Mouse (Mus musculus): ENCODE measurements at regions not wholly inside any gene's neighbourhood (a gene's known extent, or its start where the extent isn't known, plus 50 kb on each side); places are given as distances from the start of the nearest gene placed in this dataset.
"Not testable (repeated sequence)": the region's sequence is repeated elsewhere in the genome, so short reads cannot be mapped to it uniquely, and the experiment has no call there.

DNA sequence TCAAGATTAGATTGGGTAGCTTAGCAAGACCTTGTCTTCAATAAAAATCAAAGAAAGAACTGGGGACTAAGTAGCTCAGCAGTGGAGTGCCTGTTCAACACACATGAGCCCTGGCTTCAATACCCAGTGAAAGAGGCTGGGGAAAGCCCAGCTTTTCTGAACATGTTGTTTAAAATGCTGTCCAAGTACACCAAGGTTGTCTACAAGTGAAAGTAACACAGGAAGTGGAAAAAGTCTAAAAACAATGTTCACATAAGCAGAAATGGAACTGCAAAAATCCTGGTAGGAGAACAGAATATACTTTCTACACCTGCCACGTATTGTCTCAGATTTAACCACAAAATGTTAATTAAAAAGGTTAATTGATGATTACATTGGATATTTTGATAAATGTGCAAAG lies 353.8 kb upstream of the Impg1 start:
- Histone ChIP-seq H3K9ac (no peak overlapping the region), H3K27me3 (no peaks in the 10 kb centered on the region), H3K4me3 (no peak overlapping the region), H3K9me3 (no peaks in the 10 kb centered on the region), H3K4me2 (no peak overlapping the region), H3K4me1 (replicated peaks) (no peaks in the 10 kb centered on the region), H3K36me3 (no peaks in the 10 kb centered on the region), H3K27ac (replicated peaks) (no peak overlapping the region)
- 93% methylated on average over 1 of the region's 1 CpGs for WGBS
- ATAC-seq (ENCODE audit: low read depth), result no peak

- ATAC-seq (ENCODE audit: low read depth); H3K9me3 ChIP-seq; H3K4me1 ChIP-seq (replicated peaks); H3K4me3 ChIP-seq; H3K36me3 ChIP-seq; H3K4me2 ChIP-seq; H3K27me3 ChIP-seq; H3K27ac ChIP-seq (replicated peaks); H3K9ac ChIP-seq: not testable (repeated sequence)
- WGBS, result 90% methylated on average over 6 of the region's 6 CpGs
Observed at GRCm38 (mm10) chr9:80813921-80814320, 348.6 kb upstream of the Impg1 start.

DNA sequence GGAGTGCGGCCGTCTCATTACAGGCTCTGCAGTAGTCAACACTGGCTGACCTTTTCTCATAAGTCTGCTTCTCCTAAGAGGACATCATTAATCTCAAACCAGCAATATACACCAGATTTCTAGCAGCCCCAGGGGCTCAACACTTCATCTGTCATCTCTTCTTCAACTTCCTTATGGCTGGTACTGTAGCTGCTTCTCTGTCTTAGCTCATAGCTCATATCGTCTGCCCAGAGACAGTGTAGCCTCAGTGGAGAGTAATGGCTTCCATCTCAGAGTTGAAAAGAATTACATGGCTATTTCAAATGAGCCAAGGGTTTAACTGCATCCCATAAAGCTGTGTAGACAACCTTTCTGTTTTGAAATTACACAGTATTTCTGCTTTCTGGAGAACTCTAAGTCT lies 326.2 kb upstream of the Impg1 start:
- Histone ChIP-seq H3K27me3 (no peaks in the 10 kb centered on the region), H3K4me2 (no peak overlapping the region), H3K36me3 (no peaks in the 10 kb centered on the region), H3K4me1 (replicated peaks) (no peaks in the 10 kb centered on the region), H3K27ac (replicated peaks) (no peak overlapping the region), H3K4me3 (no peak overlapping the region), H3K9me3 (no peaks in the 10 kb centered on the region), H3K9ac (no peak overlapping the region)
- ATAC-seq (ENCODE audit: low read depth), result no peak
- 63% methylated on average over 3 of the region's 3 CpGs for WGBS

- no peak for ATAC-seq (ENCODE audit: low read depth)
- no peaks in the 10 kb centered on the region for H3K27me3 ChIP-seq
- no peaks in the 10 kb centered on the region for H3K4me1 ChIP-seq (replicated peaks)
- H3K4me3 ChIP-seq, result no peak overlapping the region
- no peaks in the 10 kb centered on the region for H3K36me3 ChIP-seq
- 78% methylated on average over 1 of the region's 1 CpGs for WGBS
- H3K9me3 ChIP-seq, result no peaks in the 10 kb centered on the region
- H3K4me2 ChIP-seq, result no peak overlapping the region
- H3K27ac ChIP-seq (replicated peaks), result no peak overlapping the region
- H3K9ac ChIP-seq, result no peak overlapping the region
Observed at GRCm38 (mm10) chr9:80774541-80774940, 309.3 kb upstream of the Impg1 start.

GRCm38 (mm10) chr9:80735806-80736205 lies 270.5 kb upstream of the Impg1 start:
- whole genome bisulfite sequencing, result 97% methylated on average over 9 of the region's 9 CpGs
- not testable (repeated sequence) for H3K4me1 ChIP-seq (replicated peaks); H3K36me3 ChIP-seq; H3K9ac ChIP-seq; H3K27me3 ChIP-seq; H3K27ac ChIP-seq (replicated peaks); H3K4me2 ChIP-seq; H3K9me3 ChIP-seq; H3K4me3 ChIP-seq; ATAC-seq (ENCODE audit: low read depth)

DNA sequence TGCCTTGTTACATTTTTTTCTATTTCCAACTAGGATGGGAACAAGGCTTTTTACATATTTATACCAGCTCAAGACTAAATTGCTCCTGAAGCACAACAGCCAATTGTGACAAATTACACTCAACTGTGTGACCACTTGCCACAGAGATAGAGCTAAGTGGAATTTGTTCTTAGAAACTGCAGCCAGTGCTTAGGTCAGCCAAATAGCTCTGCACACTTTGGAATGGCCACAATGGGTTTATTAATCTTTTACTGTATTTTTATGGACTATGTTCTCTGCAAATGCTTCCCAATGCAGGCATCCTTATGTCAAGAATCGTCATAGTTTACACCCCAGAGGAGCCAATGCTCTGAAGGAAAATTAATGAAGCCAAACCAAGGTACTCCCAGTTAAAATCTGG lies 267.7 kb upstream of the Impg1 start:
- Histone ChIP-seq H3K4me1 (replicated peaks) (no peaks in the 10 kb centered on the region), H3K27me3 (no peaks in the 10 kb centered on the region), H3K36me3 (no peaks in the 10 kb centered on the region), H3K9me3 (no peaks in the 10 kb centered on the region), H3K9ac (no peak overlapping the region), H3K27ac (replicated peaks) (no peak overlapping the region), H3K4me3 (no peak overlapping the region), H3K4me2 (no peak overlapping the region)
- 44% methylated on average over 1 of the region's 1 CpGs for WGBS
- ATAC-seq (ENCODE audit: low read depth), result no peak

DNA sequence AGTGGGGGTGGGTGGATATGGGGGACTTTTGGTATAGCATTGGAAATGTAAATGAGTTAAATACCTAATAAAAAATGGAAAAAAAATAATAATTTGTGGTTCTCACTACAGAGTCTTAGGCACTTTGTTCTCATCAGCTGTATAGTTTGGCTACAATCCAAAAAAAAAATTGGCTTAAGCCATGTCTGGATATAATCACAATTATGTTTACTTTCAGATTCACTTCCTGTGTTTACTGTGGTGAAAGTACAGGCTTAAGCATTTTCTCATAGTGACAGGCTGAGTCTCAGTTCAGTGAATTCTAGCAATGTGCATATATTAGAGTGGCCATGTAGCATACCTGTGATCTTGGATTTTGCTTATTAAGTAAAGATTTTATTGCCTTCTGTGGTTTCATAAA lies 258.4 kb upstream of the Impg1 start:
- Histone ChIP-seq H3K27me3 (no peaks in the 10 kb centered on the region), H3K4me3 (no peak overlapping the region), H3K36me3 (no peaks in the 10 kb centered on the region), H3K27ac (replicated peaks) (no peak overlapping the region), H3K4me2 (no peak overlapping the region), H3K9ac (no peak overlapping the region), H3K9me3 (no peaks in the 10 kb centered on the region), H3K4me1 (replicated peaks) (no peaks in the 10 kb centered on the region)
- no peak for ATAC-seq (ENCODE audit: low read depth)

DNA sequence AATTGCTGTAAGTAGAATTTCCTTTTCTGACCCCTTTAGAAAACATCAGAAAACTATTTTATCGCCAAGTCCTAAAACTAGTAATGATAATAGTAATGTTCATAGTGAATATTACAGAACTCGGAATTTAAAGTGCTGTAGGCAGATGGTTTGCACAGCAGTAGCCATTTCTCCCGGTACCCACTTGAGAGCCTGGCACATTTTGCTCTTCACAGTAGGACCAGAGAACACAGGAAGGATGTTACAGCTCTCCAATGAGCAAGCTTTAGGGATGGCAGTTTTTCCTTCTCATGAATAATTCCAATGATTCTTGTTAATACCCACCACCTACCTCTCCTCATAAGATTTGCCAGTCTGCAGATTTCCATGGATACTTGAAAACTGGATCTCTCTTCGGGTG lies 253.2 kb upstream of the Impg1 start:
- Histone ChIP-seq H3K4me3 (no peak overlapping the region), H3K36me3 (no peaks in the 10 kb centered on the region), H3K4me2 (no peak overlapping the region), H3K4me1 (replicated peaks) (no peaks in the 10 kb centered on the region), H3K27me3 (no peaks in the 10 kb centered on the region), H3K9me3 (no peaks in the 10 kb centered on the region), H3K9ac (no peak overlapping the region), H3K27ac (replicated peaks) (no peak overlapping the region)
- whole genome bisulfite sequencing, result 85% methylated on average over 4 of the region's 4 CpGs
- no peak for ATAC-seq (ENCODE audit: low read depth)

DNA sequence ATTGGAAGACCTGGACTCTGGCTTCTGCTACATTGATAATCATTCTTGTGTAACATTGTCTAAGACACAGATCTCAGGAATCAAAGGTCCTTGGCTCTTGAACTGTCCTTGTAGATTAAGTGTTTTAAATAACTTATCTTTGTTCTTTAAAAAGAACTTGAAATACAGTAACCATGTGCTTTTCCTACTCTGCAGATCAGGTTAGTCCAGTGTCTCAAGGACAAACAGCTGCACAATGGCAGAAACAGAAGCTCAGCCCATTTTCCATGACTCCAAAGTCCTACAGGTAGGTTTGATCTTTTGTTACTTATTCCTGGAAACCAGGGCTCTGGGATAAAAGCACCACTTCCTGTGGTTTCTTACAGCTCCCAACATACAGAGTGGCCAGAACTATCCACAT lies 244.5 kb upstream of the Impg1 start:
- Histone ChIP-seq H3K36me3 (no peaks in the 10 kb centered on the region), H3K9me3 (no peaks in the 10 kb centered on the region), H3K9ac (no peak overlapping the region), H3K4me3 (no peak overlapping the region), H3K27me3 (no peaks in the 10 kb centered on the region), H3K27ac (replicated peaks) (no peak overlapping the region), H3K4me1 (replicated peaks) (no peaks in the 10 kb centered on the region), H3K4me2 (no peak overlapping the region)
- ATAC-seq (ENCODE audit: low read depth), result no peak

DNA sequence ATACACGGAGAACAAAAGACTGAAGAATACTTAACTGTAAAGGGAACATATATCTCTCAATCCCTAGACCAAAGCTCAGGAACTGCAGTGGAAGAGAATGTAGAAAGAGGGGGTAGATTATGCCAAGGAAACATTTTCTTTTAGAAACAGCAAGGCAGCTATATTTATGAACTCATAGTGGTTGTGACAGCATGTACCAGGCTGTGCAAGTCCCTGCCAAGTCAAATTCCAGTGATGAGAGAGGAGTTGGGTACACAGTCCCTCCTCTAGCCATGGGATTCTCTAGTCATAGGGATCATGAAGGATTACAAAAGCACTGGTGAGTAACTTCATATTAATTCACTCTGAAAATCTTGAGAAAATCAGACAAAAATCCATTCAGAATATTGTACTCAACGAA lies 240.0 kb upstream of the Impg1 start:
- Histone ChIP-seq H3K4me3 (no peak overlapping the region), H3K4me1 (replicated peaks) (no peaks in the 10 kb centered on the region), H3K36me3 (no peaks in the 10 kb centered on the region), H3K27ac (replicated peaks) (no peak overlapping the region), H3K27me3 (no peaks in the 10 kb centered on the region), H3K9me3 (no peaks in the 10 kb centered on the region), H3K9ac (no peak overlapping the region), H3K4me2 (no peak overlapping the region)
- 87% methylated on average over 2 of the region's 2 CpGs for WGBS
- no peak for ATAC-seq (ENCODE audit: low read depth)

GRCm38 (mm10) chr9:80697171-80697570 lies 231.9 kb upstream of the Impg1 start:
- H3K9me3 ChIP-seq, result no peaks in the 10 kb centered on the region
- no peaks in the 10 kb centered on the region for H3K27me3 ChIP-seq
- no peak overlapping the region for H3K9ac ChIP-seq
- no peak overlapping the region for H3K4me2 ChIP-seq
- no peak for ATAC-seq (ENCODE audit: low read depth)
- no peak overlapping the region for H3K4me3 ChIP-seq
- H3K4me1 ChIP-seq (replicated peaks), result no peaks in the 10 kb centered on the region
- H3K27ac ChIP-seq (replicated peaks), result no peak overlapping the region
- no peaks in the 10 kb centered on the region for H3K36me3 ChIP-seq
- WGBS, result 84% methylated on average over 2 of the region's 2 CpGs

DNA sequence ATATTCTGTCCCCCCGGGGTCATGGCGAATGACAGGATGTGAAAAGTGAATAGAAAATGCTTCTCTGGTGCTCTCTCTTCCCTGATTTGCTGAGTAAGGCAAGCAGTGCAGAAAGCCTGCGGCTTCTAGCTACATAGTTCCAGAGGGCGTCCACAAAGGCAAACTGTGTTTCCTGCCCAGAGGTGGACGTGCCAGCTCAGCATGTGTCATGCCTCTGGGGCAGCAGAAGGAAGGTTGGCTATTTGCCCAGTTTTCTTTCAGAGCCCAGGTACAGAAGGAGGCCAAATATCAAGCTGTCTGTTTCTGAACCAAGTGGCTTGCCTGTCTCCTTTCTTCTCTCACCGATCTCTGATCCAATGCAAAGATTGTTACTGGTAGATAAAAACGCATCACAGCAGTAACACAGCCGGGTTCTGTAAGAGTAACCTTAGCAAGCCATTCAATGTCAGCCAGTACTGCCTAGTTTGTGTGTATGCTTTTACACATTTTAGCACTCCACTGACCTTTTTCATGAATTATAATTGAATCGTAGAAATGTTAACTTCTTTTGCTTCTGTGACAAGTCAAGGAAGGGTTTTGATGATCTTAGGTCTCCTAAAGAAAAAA lies 223.3 kb upstream of the Impg1 start:
- peaks cover 5% of the 10 kb centered on the region; the same call in 1 of the 2 replicates for H3K4me1 ChIP-seq (replicated peaks)
- no peaks in the 10 kb centered on the region for H3K27me3 ChIP-seq
- H3K36me3 ChIP-seq, result no peaks in the 10 kb centered on the region
- 64% methylated on average over 9 of the region's 9 CpGs for WGBS
- H3K4me3 ChIP-seq, result no peak overlapping the region
- H3K9me3 ChIP-seq, result no peaks in the 10 kb centered on the region
- H3K4me2 ChIP-seq, result no peak overlapping the region
- 0 out of 2 replicates have a peak overlapping the region, but pooled peaks have one; percentile 5 for H3K27ac ChIP-seq (replicated peaks)
- H3K9ac ChIP-seq, result no peak overlapping the region
- no peak for ATAC-seq (ENCODE audit: low read depth)

DNA sequence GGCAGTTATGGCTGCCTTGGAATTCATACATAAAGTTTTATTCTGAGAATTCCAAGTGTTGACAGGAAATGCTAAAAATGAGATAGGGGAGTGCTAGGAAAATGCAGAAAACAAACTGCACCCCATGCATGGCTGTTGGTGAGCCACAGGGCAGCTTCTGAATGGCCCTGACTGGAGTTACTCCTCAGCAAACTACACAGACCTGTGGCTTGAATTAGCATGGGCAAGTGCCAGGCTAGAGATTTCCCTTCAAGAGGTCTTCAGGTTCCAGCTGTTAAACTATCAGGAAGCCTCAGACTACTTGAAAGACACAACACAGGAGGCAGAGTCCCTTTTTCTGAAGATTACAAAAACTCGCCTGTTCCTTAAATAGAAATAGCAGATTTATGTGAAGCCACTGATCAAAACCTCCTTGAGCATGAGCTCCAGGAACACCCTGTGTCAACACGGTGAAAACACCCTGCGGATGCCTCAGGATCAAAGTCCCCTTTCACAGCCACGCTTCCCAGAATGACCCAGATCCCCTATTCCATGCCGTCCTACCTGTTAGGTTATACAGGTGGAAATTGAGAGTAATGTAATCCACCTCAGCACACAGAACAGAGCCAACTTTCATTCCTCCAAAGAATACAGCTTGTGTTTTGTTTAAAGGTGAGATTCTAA lies 217.9 kb upstream of the Impg1 start:
- no peaks in the 10 kb centered on the region for H3K36me3 ChIP-seq
- no peak overlapping the region for H3K9ac ChIP-seq
- H3K4me3 ChIP-seq, result no peak overlapping the region
- no peak overlapping the region for H3K27ac ChIP-seq (replicated peaks)
- no peak for ATAC-seq (ENCODE audit: low read depth)
- H3K27me3 ChIP-seq, result no peaks in the 10 kb centered on the region
- no peak overlapping the region for H3K4me2 ChIP-seq
- no peaks in the 10 kb centered on the region for H3K4me1 ChIP-seq (replicated peaks)
- 71% methylated on average over 5 of the region's 5 CpGs for WGBS
- H3K9me3 ChIP-seq, result no peaks in the 10 kb centered on the region

All from neural tube, embryonic 13.5 days (tissue).